ENCODE assay signal across 23 mouse cellular contexts in the genomic region with DNA sequence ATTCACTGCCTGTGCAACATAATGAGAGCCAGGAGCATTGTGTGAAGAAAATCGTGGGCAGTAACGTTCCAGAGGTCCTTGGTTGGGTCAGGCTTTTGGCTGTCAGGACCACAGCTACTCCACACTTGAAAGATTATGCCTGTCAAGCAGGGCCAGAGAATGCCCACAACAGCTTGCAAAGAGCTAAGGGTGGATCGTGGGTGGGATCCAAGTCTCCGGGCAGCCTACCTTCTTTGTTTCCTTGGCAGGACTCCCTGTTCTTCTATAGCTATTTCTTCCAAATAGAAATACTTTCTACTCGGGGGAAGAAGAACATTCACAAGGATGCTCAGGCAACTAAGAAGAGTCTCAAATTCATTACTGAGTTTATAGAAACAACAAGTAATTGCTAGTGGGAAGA. TPM values are rescaled to one million over a fixed set of nuclear protein-coding genes. Genes with fewer than 3 reads are reported as not detected.
"Had no signal": no experiment of that assay in that cellular context is flagged by ENCODE, and none has a peak within 500 bp of the region (broad histone marks: within the 10 kb centered on the region; RNA-seq: fewer than 3 reads in every experiment).

No protein-coding gene starts in this region.

- H3K27me3 ChIP-seq: liver, embryonic 13.5 days; midbrain, embryonic 12.5 days; midbrain, embryonic 15.5 days; neural tube, embryonic 13.5 days had no signal

- H3K4me2 ChIP-seq: liver, embryonic 13.5 days; midbrain, embryonic 12.5 days; midbrain, embryonic 15.5 days; neural tube, embryonic 13.5 days had no signal

- H3K4me3 ChIP-seq: liver, embryonic 13.5 days; midbrain, embryonic 12.5 days; midbrain, embryonic 15.5 days; myocyte; neural tube, embryonic 13.5 days had no signal

- DNase-seq: liver, embryonic 13.5 days; lung, adult 2 months had no signal

- H3K4me1 ChIP-seq: liver, embryonic 13.5 days; midbrain, embryonic 12.5 days; midbrain, embryonic 15.5 days; neural tube, embryonic 13.5 days had no signal

- H3K9me3 ChIP-seq: liver, embryonic 13.5 days; midbrain, embryonic 12.5 days; midbrain, embryonic 15.5 days; neural tube, embryonic 13.5 days had no signal

- H3K9ac ChIP-seq: liver, embryonic 13.5 days; midbrain, embryonic 12.5 days; midbrain, embryonic 15.5 days; neural tube, embryonic 13.5 days had no signal

- H3K27ac ChIP-seq: liver, embryonic 13.5 days; midbrain, embryonic 12.5 days; midbrain, embryonic 15.5 days; neural tube, embryonic 13.5 days; stomach, postnatal 0 days had no signal

- H3K36me3 ChIP-seq: midbrain, embryonic 15.5 days; neural tube, embryonic 13.5 days had no signal

RNA-seq across cellular contexts. Expression of a gene that starts 56.5 kb away (rescaled TPM):
- total RNA-seq: layer of hippocampus, adult 18-20 months; layer of hippocampus, postnatal 14 days; left cerebral cortex, adult 8-10 months; left cerebral cortex, postnatal 36 days; liver, adult 2 months; megakaryocyte progenitor cell, adult 5-6 weeks; megakaryocyte-erythroid progenitor cell, adult 5-6 weeks; monocyte, adult 5-6 weeks; neutrophil, adult 5-6 weeks had no signal
- polyA plus RNA-seq: kidney, embryonic 16.5 days; limb, embryonic 11.5 days; limb, embryonic 14.5 days; liver, adult 2 months; liver, embryonic 13.5 days; liver, embryonic 16.5 days; lung, adult 2 months; lung, embryonic 16.5 days; midbrain, embryonic 12.5 days; midbrain, embryonic 15.5 days; myocyte; neural tube, embryonic 13.5 days; stomach, embryonic 14.5 days; stomach, postnatal 0 days; urinary bladder, adult 2 months had no signal

RNA-seq across cellular contexts. Expression of a gene that starts 59.7 kb away (rescaled TPM):
- total RNA-seq: megakaryocyte progenitor cell, adult 5-6 weeks; megakaryocyte-erythroid progenitor cell, adult 5-6 weeks; monocyte, adult 5-6 weeks; neutrophil, adult 5-6 weeks had no signal
